Comparison of ENCODE assay signal across 24 mouse cellular contexts in the genomic region with DNA sequence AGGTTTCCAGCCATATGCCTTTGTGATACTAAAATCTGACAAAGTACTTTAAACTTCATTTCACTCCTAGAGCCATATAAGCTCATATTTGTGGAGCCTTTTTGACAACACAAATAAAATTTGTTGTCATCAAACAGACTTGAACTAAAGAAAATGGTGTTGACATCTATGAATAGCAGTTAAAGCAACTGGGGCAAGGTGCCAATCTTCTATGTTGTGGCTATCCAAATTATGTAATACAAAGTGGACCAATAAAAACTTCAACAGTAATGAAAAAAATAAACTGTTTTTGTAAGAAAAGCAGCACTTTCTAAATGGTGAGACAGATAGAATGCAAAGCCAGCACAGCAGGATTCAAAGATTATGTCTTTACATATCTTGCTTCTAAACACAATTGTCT. TPM values are rescaled to one million over a fixed set of nuclear protein-coding genes. Genes with fewer than 3 reads are reported as not detected.
A peak's percentile ranks its signal among the peaks of the same experiment; 100 is the strongest.
DNase-seq lines count a peak whose midpoint lies in the region; ATAC-seq and TF ChIP-seq lines count a peak whose summit lies in the region.
"Had no signal": no experiment of that assay in that cellular context is flagged by ENCODE, and none has a peak within 500 bp of the region (broad histone marks: within the 10 kb centered on the region; RNA-seq: fewer than 3 reads in every experiment).

No protein-coding gene starts in this region.

- no peak for TF ChIP-seq CTCF in kidney, postnatal 0 days (IDR thresholded peaks at IDR 0.05; ENCODE audit: low read depth)
- no peak for TF ChIP-seq CTCF in lung, embryonic 14.5 days (IDR thresholded peaks at IDR 0.05; ENCODE audit: low read depth)

- no peak overlapping the region for H3K9ac ChIP-seq in kidney, postnatal 0 days (ENCODE audit: low read depth, low read length)
- H3K9ac ChIP-seq in lung, embryonic 14.5 days: no peak overlapping the region
- H3K9ac ChIP-seq: forebrain, embryonic 13.5 days; heart, embryonic 13.5 days; hindbrain, embryonic 14.5 days had no signal

- H3K9me3 ChIP-seq in kidney, postnatal 0 days (replicated peaks; ENCODE audit: low read length): no peaks in the 10 kb centered on the region
- no peaks in the 10 kb centered on the region for H3K9me3 ChIP-seq in lung, embryonic 14.5 days (ENCODE audit: low read depth, low read length)
- H3K9me3 ChIP-seq: forebrain, embryonic 10.5 days; forebrain, embryonic 13.5 days; heart, embryonic 10.5 days; heart, embryonic 13.5 days had no signal

- DNase-seq in kidney, postnatal 0 days (ENCODE audit: low spot score): peak; percentile 24
- no peak for DNase-seq in kidney, adult 9 months
- peak; percentile 79 for DNase-seq in lung, embryonic 14.5 days
- no peak for DNase-seq in lung, postnatal 25 days (ENCODE audit: low spot score)
- DNase-seq in lung, postnatal 36 days: peak; percentile 15
- DNase-seq in lung, adult 18-20 months: no peak
- DNase-seq: adrenal gland, adult 8-10 months; adrenal gland, postnatal 36 days; cerebellum, adult 18-20 months; cerebellum, adult 9-10 months; cerebellum, postnatal 14 days; gastrocnemius, postnatal 10 days; gastrocnemius, postnatal 36 days; heart, adult 2 months; heart, postnatal 14 days; heart, postnatal 4 days had no signal

- no peaks in the 10 kb centered on the region for H3K27me3 ChIP-seq in kidney, postnatal 0 days (ENCODE audit: insufficient read depth, low read length)
- no peaks in the 10 kb centered on the region for H3K27me3 ChIP-seq in lung, embryonic 14.5 days (ENCODE audit: insufficient read depth, low read length)
- H3K27me3 ChIP-seq: forebrain, embryonic 13.5 days; heart, embryonic 13.5 days had no signal

- H3K4me3 ChIP-seq in kidney, postnatal 0 days (replicated peaks; ENCODE audit: low read depth, low read length): no peak overlapping the region
- no peak overlapping the region for H3K4me3 ChIP-seq in lung, embryonic 14.5 days (ENCODE audit: low read depth, low read length)
- H3K4me3 ChIP-seq: forebrain, embryonic 10.5 days; forebrain, embryonic 13.5 days; heart, adult 2 months; heart, embryonic 10.5 days; heart, embryonic 13.5 days had no signal

- no peaks in the 10 kb centered on the region for H3K4me1 ChIP-seq in kidney, postnatal 0 days (replicated peaks; ENCODE audit: insufficient read depth, low read length)
- H3K4me1 ChIP-seq in lung, embryonic 14.5 days (ENCODE audit: insufficient read depth): no peaks in the 10 kb centered on the region
- H3K4me1 ChIP-seq: forebrain, embryonic 10.5 days; forebrain, embryonic 13.5 days; heart, embryonic 13.5 days had no signal

- H3K4me2 ChIP-seq in kidney, postnatal 0 days (ENCODE audit: low read length): no peak overlapping the region
- H3K4me2 ChIP-seq in lung, embryonic 14.5 days: no peak overlapping the region
- H3K4me2 ChIP-seq: forebrain, embryonic 13.5 days; heart, embryonic 13.5 days; hindbrain, embryonic 14.5 days had no signal

- H3K36me3 ChIP-seq in kidney, postnatal 0 days (ENCODE audit: insufficient read depth, low read length): no peaks in the 10 kb centered on the region
- H3K36me3 ChIP-seq in lung, embryonic 14.5 days (ENCODE audit: insufficient read depth): no peaks in the 10 kb centered on the region
- H3K36me3 ChIP-seq: forebrain, embryonic 10.5 days; heart, embryonic 10.5 days; heart, embryonic 13.5 days had no signal

- ATAC-seq in kidney, postnatal 0 days (replicated peaks; ENCODE audit: low FRiP score, low read depth): no peak
- no peak for ATAC-seq in lung, embryonic 14.5 days (ENCODE audit: insufficient read depth)
- ATAC-seq: forebrain, embryonic 13.5 days; forebrain, embryonic 16.5 days; hindbrain, postnatal 0 days; Patski had no signal

- no peak overlapping the region for H3K27ac ChIP-seq in kidney, postnatal 0 days
- H3K27ac ChIP-seq in lung, embryonic 14.5 days (ENCODE audit: low read depth): no peak overlapping the region
- H3K27ac ChIP-seq: forebrain, embryonic 10.5 days; forebrain, embryonic 13.5 days; heart, adult 2 months; heart, embryonic 10.5 days; heart, embryonic 13.5 days; hindbrain, embryonic 14.5 days; hindbrain, postnatal 0 days had no signal

RNA-seq across cellular contexts. Expression of a gene that starts 27.0 kb away (rescaled TPM):
- polyA plus RNA-seq in kidney, postnatal 0 days (2015; fragmentation: Nextera tagmentation; extraction: Ambion mirVana): 588 and 601 TPM in 2 replicates
- 200 and 216 TPM in 2 replicates for polyA plus RNA-seq in lung, embryonic 14.5 days (2014; fragmentation: Nextera tagmentation; extraction: Ambion mirVana)

Comparison
In these comparisons a context has a peak if more than half of its experiments do, and no peak if none do; other contexts are left out.
1. DNase-seq: peak in kidney, postnatal 0 days (single experiment), lung, embryonic 14.5 days (single experiment) and lung, postnatal 36 days (single experiment); none in kidney, adult 9 months (single experiment), lung, postnatal 25 days (single experiment) and lung, adult 18-20 months (0 of 2).